Mouse (Mus musculus) MEL (cell line): ENCODE measurements around the gene Frem2. TPM values are rescaled to one million over a fixed set of nuclear protein-coding genes. Genes with fewer than 3 reads are reported as not detected.

Experiments used
- DNase-seq: peaks from one replicate; pipeline ENCODE4 v3.0.0; 2011; ENCODE audit warnings: low read depth, low spot score
- H3K27ac ChIP-seq: 2 replicates; pipeline ENCODE4 v1.5.1; 2012; ENCODE audit warnings: low read depth, mild to moderate bottlenecking, control low read depth, low read length, moderate library complexity; ENCODE audit not compliant: control insufficient read depth
- H3K27me3 ChIP-seq, 2 experiments: fragments of 150-350 bp in 1 of 2; sonication (generic) in 1 of 2; 2 replicates each; pipeline ENCODE4 v1.6.1; 2012; ENCODE audit warnings: low read length in 2 of 2, mild to moderate bottlenecking in 2 of 2, improper control_type of control experiment in 1 of 2, moderate library complexity in 1 of 2; ENCODE audit not compliant: insufficient read depth in 2 of 2, control insufficient read depth in 1 of 2
- H3K36me3 ChIP-seq, 2 experiments: 2 replicates each; pipeline ENCODE4 v1.6.1; 2012 to 2014; ENCODE audit warnings: low read length in 2 of 2, improper control_type of control experiment in 1 of 2, inconsistent platforms in 1 of 2, mild to moderate bottlenecking in 1 of 2; ENCODE audit not compliant: insufficient read depth in 2 of 2, control insufficient read depth in 1 of 2
- H3K4me1 ChIP-seq, 2 experiments: fragments of 150-350 bp in 1 of 2; sonication (generic) in 1 of 2; 2 replicates each; pipeline ENCODE4 v1.6.1; 2012; ENCODE audit warnings: low read length in 2 of 2, improper control_type of control experiment in 1 of 2, mild to moderate bottlenecking in 1 of 2; ENCODE audit not compliant: insufficient read depth in 2 of 2, control insufficient read depth in 1 of 2
- H3K4me3 ChIP-seq, 2 experiments: fragments of 150-350 bp in 1 of 2; sonication (generic) in 1 of 2; 2 replicates each; pipeline ENCODE4 v1.5.1; 2012; ENCODE audit warnings: low read depth in 2 of 2, low read length in 2 of 2, mild to moderate bottlenecking in 2 of 2, moderate library complexity in 2 of 2, control low read depth in 1 of 2, improper control_type of control experiment in 1 of 2; ENCODE audit not compliant: control insufficient read depth in 1 of 2, insufficient read depth in 1 of 2
- H3K79me2 ChIP-seq: 2 replicates; pipeline ENCODE4 v1.6.1; 2012; ENCODE audit warnings: mild to moderate bottlenecking, low read length, moderate library complexity; ENCODE audit not compliant: control insufficient read depth, poor library complexity, insufficient read depth
- H3K9ac ChIP-seq: 2 replicates; pipeline ENCODE4 v1.6.1; 2012; ENCODE audit warnings: low read depth, mild to moderate bottlenecking, control low read depth, low read length, moderate library complexity; ENCODE audit not compliant: control insufficient read depth, poor library complexity, severe bottlenecking
- H3K9me3 ChIP-seq: fragments of 150-350 bp; sonication (generic); replicated peaks from 2 replicates; pipeline ENCODE4 v1.6.1; 2012; ENCODE audit warnings: mild to moderate bottlenecking, low read length, improper control_type of control experiment, moderate library complexity; ENCODE audit not compliant: insufficient read depth
- BHLHE40 ChIP-seq: IDR thresholded peaks from 2 replicates; pipeline ENCODE4 v1.6.1; 2012; ENCODE audit warnings: low read depth, mild to moderate bottlenecking, inconsistent platforms, low read length, improper control_type of control experiment, borderline replicate concordance
- CHD1 ChIP-seq: IDR thresholded peaks from 2 replicates; pipeline ENCODE4 v1.6.1; 2012; ENCODE audit warnings: low read depth, mild to moderate bottlenecking, inconsistent platforms, low read length, improper control_type of control experiment
- CTCF ChIP-seq, 3 experiments: IDR thresholded peaks in 2 of 3; conservative IDR thresholded peaks in 1 of 3; 2 replicates each; pipeline ENCODE4 v1.5.1; 2011 to 2012; ENCODE audit warnings: low read length in 3 of 3, low read depth in 2 of 3, mild to moderate bottlenecking in 2 of 3, improper control_type of control experiment in 1 of 3, inconsistent platforms in 1 of 3, mixed read lengths in 1 of 3, moderate library complexity in 1 of 3; ENCODE audit not compliant: control insufficient read depth in 1 of 3, insufficient read depth in 1 of 3, poor library complexity in 1 of 3, severe bottlenecking in 1 of 3
- E2F4 ChIP-seq: IDR thresholded peaks from 2 replicates; pipeline ENCODE4 v1.6.1; 2011; ENCODE audit warnings: low read depth, low read length, improper control_type of control experiment, borderline replicate concordance
- EP300 ChIP-seq, 2 experiments: IDR thresholded peaks; 2 replicates each; pipeline ENCODE4 v1.6.1; 2011; ENCODE audit warnings: improper control_type of control experiment in 2 of 2, low read length in 2 of 2, low read depth in 1 of 2, mild to moderate bottlenecking in 1 of 2
- GATA1 ChIP-seq: IDR thresholded peaks from 2 replicates; pipeline ENCODE4 v1.6.1; 2011; ENCODE audit warnings: low read depth, low read length, improper control_type of control experiment
- HCFC1 ChIP-seq: IDR thresholded peaks from 2 replicates; pipeline ENCODE4 v1.6.1; 2012; ENCODE audit warnings: low read depth, mild to moderate bottlenecking, inconsistent platforms, low read length, improper control_type of control experiment, moderate library complexity
- JUND ChIP-seq: IDR thresholded peaks from 2 replicates; pipeline ENCODE4 v1.6.1; 2011; ENCODE audit warnings: low read depth, mild to moderate bottlenecking, improper control_type of control experiment, low read length
- KAT2A ChIP-seq: conservative IDR thresholded peaks from 2 replicates; pipeline ENCODE4 v1.6.1; 2012; ENCODE audit warnings: low read depth, low read length, improper control_type of control experiment, inconsistent platforms
- MEF2A ChIP-seq: IDR thresholded peaks from 2 replicates; pipeline ENCODE4 v1.6.1; 2014; ENCODE audit warnings: low read depth, mild to moderate bottlenecking, inconsistent platforms, low read length, improper control_type of control experiment; ENCODE audit not compliant: poor library complexity, insufficient replicate concordance, severe bottlenecking; ENCODE audit errors: extremely low read depth
- MXI1 ChIP-seq: IDR thresholded peaks from 2 replicates; pipeline ENCODE4 v1.6.1; 2011; ENCODE audit warnings: mild to moderate bottlenecking, low read depth, low read length, improper control_type of control experiment
- MYC ChIP-seq: IDR thresholded peaks from 2 replicates; pipeline ENCODE4 v1.6.1; 2011; ENCODE audit warnings: low read depth, mild to moderate bottlenecking, low read length, improper control_type of control experiment, moderate library complexity
- NELFE ChIP-seq: IDR thresholded peaks from 2 replicates; pipeline ENCODE4 v1.6.1; 2011; ENCODE audit warnings: low read depth, low read length, improper control_type of control experiment
- NRF1 ChIP-seq: IDR thresholded peaks from 2 replicates; pipeline ENCODE4 v1.6.1; 2014; ENCODE audit warnings: low read depth, mild to moderate bottlenecking, inconsistent platforms, low read length, improper control_type of control experiment, moderate library complexity; ENCODE audit not compliant: poor library complexity, insufficient read depth, severe bottlenecking
- POLR2AphosphoS2 ChIP-seq: IDR thresholded peaks from 2 replicates; pipeline ENCODE4 v1.6.1; 2011; ENCODE audit warnings: low read length, improper control_type of control experiment
- RCOR1 ChIP-seq: IDR thresholded peaks from 2 replicates; pipeline ENCODE4 v1.6.1; 2012; ENCODE audit warnings: low read depth, mild to moderate bottlenecking, inconsistent platforms, low read length, improper control_type of control experiment
- SIN3A ChIP-seq: IDR thresholded peaks from 2 replicates; pipeline ENCODE4 v1.6.1; 2012; ENCODE audit warnings: low read length, improper control_type of control experiment, inconsistent platforms
- TAL1 ChIP-seq: IDR thresholded peaks from 2 replicates; pipeline ENCODE4 v1.6.1; 2012; ENCODE audit warnings: mild to moderate bottlenecking, inconsistent platforms, low read length, moderate library complexity, mixed read lengths
- TBP ChIP-seq: IDR thresholded peaks from 2 replicates; pipeline ENCODE4 v1.8.0; 2011; ENCODE audit warnings: low read depth, low read length, improper control_type of control experiment
- TCF12 ChIP-seq: IDR thresholded peaks from 2 replicates; pipeline ENCODE4 v1.6.1; 2014; ENCODE audit warnings: low read depth, mild to moderate bottlenecking, inconsistent platforms, low read length, improper control_type of control experiment, moderate library complexity
- USF1 ChIP-seq: IDR thresholded peaks from 2 replicates; pipeline ENCODE4 v1.6.1; 2014; ENCODE audit warnings: low read depth, mild to moderate bottlenecking, inconsistent platforms, low read length, improper control_type of control experiment, moderate library complexity
- ZC3H11A ChIP-seq: IDR thresholded peaks from 2 replicates; pipeline ENCODE4 v1.6.1; 2012; ENCODE audit warnings: low read depth, mild to moderate bottlenecking, inconsistent platforms, low read length, improper control_type of control experiment
- ZKSCAN1 ChIP-seq: IDR thresholded peaks from 2 replicates; pipeline ENCODE4 v1.6.1; 2012; ENCODE audit warnings: low read depth, mild to moderate bottlenecking, inconsistent platforms, low read length, improper control_type of control experiment, moderate library complexity
- ZMIZ1 ChIP-seq: IDR thresholded peaks from 2 replicates; pipeline ENCODE4 v1.6.1; 2012; ENCODE audit warnings: low read depth, mild to moderate bottlenecking, inconsistent platforms, low read length, improper control_type of control experiment, moderate library complexity
- polyA plus RNA-seq, 2 experiments: library from polyadenylated mRNA; stranded (reverse) in 1 of 2; unstranded in 1 of 2; fragments of >175 nt in 1 of 2; fragments of >200 nt in 1 of 2; gene quantifications; 2 replicates each; pipeline versions ENCODE4 v1.2.1 to v1.2.4; 2012; ENCODE audit warnings: low replicate concordance in 2 of 2, low read depth in 1 of 2; ENCODE audit not compliant: insufficient read length in 2 of 2, insufficient read depth in 1 of 2, missing spikeins in 1 of 2
- total RNA-seq: library from RNA; depleted of rRNA; stranded (reverse); fragments of 300-350 nt; gene quantifications from 2 replicates; pipeline ENCODE4 v1.2.3, GENCODE M21; 2012

Frem2 gene
- total and polyA plus RNA-seq, 3 experiments: not detected

DNA sequence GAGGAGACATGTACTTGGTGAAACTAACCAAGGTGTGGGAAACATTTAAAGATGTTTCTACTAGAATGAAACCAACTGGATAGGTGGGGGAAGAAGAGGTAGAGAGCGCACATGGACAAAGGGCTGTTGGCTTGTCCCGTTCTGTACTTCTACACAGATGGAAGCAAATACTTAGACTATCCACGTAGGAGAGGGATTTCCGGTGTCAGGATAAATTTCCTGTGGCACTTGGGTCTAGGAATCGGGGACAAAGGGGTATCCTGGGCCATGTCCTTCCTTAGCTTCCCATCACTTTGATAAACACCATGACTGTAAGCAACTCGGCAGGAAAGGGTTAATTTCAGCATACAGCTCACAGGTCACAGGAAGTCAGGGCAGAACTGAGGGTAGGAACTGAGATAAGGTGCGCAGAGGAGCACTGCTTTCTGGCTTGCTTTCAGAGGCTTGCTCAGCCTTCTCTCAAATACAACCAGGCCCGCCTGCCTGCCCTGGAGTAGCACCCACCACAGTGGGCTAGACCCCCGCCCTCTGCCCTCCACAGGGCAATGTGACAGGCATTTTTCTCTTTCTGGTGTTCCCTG lies 170.1 kb downstream of the Frem2 start:
- peak; percentile 49 for DNase-seq
- H3K27ac ChIP-seq: no peak overlapping the region
- TF ChIP-seq MXI1: no peak
- TF ChIP-seq EP300 (IDR thresholded peaks at IDR 0.05; ENCODE audit: low read depth in 1 of 2, low read length in 2 of 2): 0 out of 4 replicates have a peak, but pooled peaks of 1 of the 2 experiments have one; percentile 29
- TF ChIP-seq RCOR1: 0 out of 2 replicates have a peak, but pooled peaks have one; percentile 49
- TF ChIP-seq NELFE: no peak
- no peak for TF ChIP-seq USF1
- peak; percentile 55 for TF ChIP-seq GATA1
- TF ChIP-seq CTCF (IDR thresholded peaks at IDR 0.05 in 2 of 3, conservative IDR thresholded peaks at IDR 0.05 in 1 of 3; ENCODE audit: control insufficient read depth in 1 of 3, insufficient read depth in 1 of 3, low read depth in 2 of 3, low read length in 3 of 3, poor library complexity in 1 of 3, severe bottlenecking in 1 of 3): no peak
- no peak for TF ChIP-seq E2F4
- no peak for TF ChIP-seq BHLHE40
- no peak for TF ChIP-seq CHD1
- TF ChIP-seq TCF12: no peak
- TF ChIP-seq TBP: peak; percentile 73; the same call in 1 of the 2 replicates
- TF ChIP-seq NRF1: 0 out of 2 replicates have a peak, but pooled peaks have one; percentile 15
- TF ChIP-seq SIN3A: no peak
- TF ChIP-seq, all 39 proteins: peak for 5
- no peak overlapping the region for H3K9ac ChIP-seq
- no peaks in the 10 kb centered on the region for H3K27me3 ChIP-seq
- no peak overlapping the region for H3K4me3 ChIP-seq
- no peaks in the 10 kb centered on the region for H3K9me3 ChIP-seq
- H3K79me2 ChIP-seq: no peaks in the 10 kb centered on the region
- no peaks in the 10 kb centered on the region; a peak in 3 of 4 replicates for H3K36me3 ChIP-seq
- H3K4me1 ChIP-seq: peaks cover 0 to 13% of the 10 kb centered on the region in 2 experiments; a peak in 2 of 4 replicates

DNA sequence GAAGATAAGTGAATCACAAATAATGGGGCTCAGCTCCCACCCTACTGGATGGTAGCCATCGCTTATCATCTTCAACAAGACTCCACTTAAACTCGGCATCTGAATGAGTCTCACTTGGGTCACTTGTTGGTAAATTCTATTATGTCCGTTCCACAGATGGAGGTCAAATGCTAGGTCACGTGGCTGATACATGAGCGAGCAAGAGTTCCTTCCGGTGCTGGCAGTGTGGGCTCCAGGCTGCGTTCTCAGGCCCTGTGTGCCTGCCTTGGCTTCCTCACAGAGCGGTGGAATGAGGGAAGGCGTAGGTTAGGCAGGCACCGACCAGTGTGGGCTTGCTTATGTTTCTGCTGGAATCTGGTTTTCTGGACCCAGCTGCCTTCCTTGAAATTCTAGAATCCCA lies 170.6 kb downstream of the Frem2 start:
- Histone ChIP-seq H3K36me3 (peaks cover 0 to 1% of the 10 kb centered on the region in 2 experiments; a peak in 3 of 4 replicates), H3K9me3 (no peaks in the 10 kb centered on the region), H3K79me2 (no peaks in the 10 kb centered on the region), H3K27ac (no peak overlapping the region)
- TF ChIP-seq TBP (no peak), GATA1 (no peak), JUND (no peak), MYC (no peak), ZC3H11A (no peak), RCOR1 (no peak), MEF2A (no peak), TAL1 (no peak), ZMIZ1 (no peak), POLR2AphosphoS2 (no peak), MXI1 (no peak), KAT2A (no peak), HCFC1 (no peak), E2F4 (no peak), ZKSCAN1 (no peak)
- TF ChIP-seq, all 39 proteins: peak for 0
- no peaks in the 10 kb centered on the region for H3K27me3 ChIP-seq
- no peak for DNase-seq
- no peak overlapping the region for H3K9ac ChIP-seq
- no peak overlapping the region for H3K4me3 ChIP-seq
- peaks cover 0 to 13% of the 10 kb centered on the region in 2 experiments; a peak in 2 of 4 replicates for H3K4me1 ChIP-seq
